Mouse (Mus musculus): ENCODE results near the gene Flvcr1. TPM values are rescaled to one million over a fixed set of nuclear protein-coding genes. Genes with fewer than 3 reads are reported as not detected.

Gene Flvcr1
- polyA plus RNA-seq, 1 experiment from 2014 or later = 2.6 TPM

GRCm38 (mm10) chr1:190974191-190974590 is 51.8 kb downstream of the Flvcr1 start:
- H3K4me1 ChIP-seq (ENCODE audit: insufficient read depth) = peaks cover 13% of the 10 kb centered on the region
- no peak for TF ChIP-seq CTCF (IDR thresholded peaks at IDR 0.05; ENCODE audit: low read depth)
- TF ChIP-seq EP300 (IDR thresholded peaks at IDR 0.05; ENCODE audit: low read depth) = no peak
- H3K27ac ChIP-seq (ENCODE audit: low read depth) = no peak overlapping the region
- no peaks in the 10 kb centered on the region for H3K36me3 ChIP-seq (replicated peaks; ENCODE audit: insufficient read depth, low read length)
- peaks cover 31% of the 10 kb centered on the region for H3K27me3 ChIP-seq (ENCODE audit: insufficient read depth, low read length)
- ATAC-seq (no peak), DNase-seq (no peak)
- WGBS (ENCODE audit: insufficient replicate concordance) = 76% methylated on average over 8 of the region's 8 CpGs
- H3K9me3 ChIP-seq (ENCODE audit: low read length) = no peaks in the 10 kb centered on the region
- no peak overlapping the region for H3K9ac ChIP-seq (replicated peaks)
- no peak overlapping the region for H3K4me3 ChIP-seq (ENCODE audit: low read depth, low read length)
- no peak overlapping the region for H3K4me2 ChIP-seq (ENCODE audit: low read depth, low read length)

GRCm38 (mm10) chr1:190972612-190973192 is 53.3 kb downstream of the Flvcr1 start:
- H3K4me1 ChIP-seq (ENCODE audit: insufficient read depth) = no peaks in the 10 kb centered on the region; the same call in 1 of the 2 replicates
- H3K36me3 ChIP-seq (replicated peaks; ENCODE audit: insufficient read depth, low read length) = no peaks in the 10 kb centered on the region
- H3K4me2 ChIP-seq (ENCODE audit: low read depth, low read length) = no peak overlapping the region
- no peak overlapping the region for H3K4me3 ChIP-seq (ENCODE audit: low read depth, low read length)
- no peaks in the 10 kb centered on the region for H3K9me3 ChIP-seq (ENCODE audit: low read length)
- DNase-seq (no peak), ATAC-seq (no peak)
- peaks cover 17% of the 10 kb centered on the region for H3K27me3 ChIP-seq (ENCODE audit: insufficient read depth, low read length)
- no peak overlapping the region for H3K9ac ChIP-seq (replicated peaks)
- TF ChIP-seq CTCF (IDR thresholded peaks at IDR 0.05; ENCODE audit: low read depth) (no peak), EP300 (IDR thresholded peaks at IDR 0.05; ENCODE audit: low read depth) (no peak)
- H3K27ac ChIP-seq (ENCODE audit: low read depth) = no peak overlapping the region
- WGBS (ENCODE audit: insufficient replicate concordance) = 55% methylated on average over 7 of the region's 7 CpGs

- H3K4me3 ChIP-seq (ENCODE audit: low read depth, low read length) = no peak overlapping the region
- no peaks in the 10 kb centered on the region for H3K36me3 ChIP-seq (replicated peaks; ENCODE audit: insufficient read depth, low read length)
- H3K27ac ChIP-seq (ENCODE audit: low read depth) = no peak overlapping the region
- H3K4me2 ChIP-seq (ENCODE audit: low read depth, low read length) = no peak overlapping the region
- whole genome bisulfite sequencing (ENCODE audit: insufficient replicate concordance) = 50% methylated on average over 14 of the region's 14 CpGs
- TF ChIP-seq CTCF (IDR thresholded peaks at IDR 0.05; ENCODE audit: low read depth) = no peak
- no peak for TF ChIP-seq EP300 (IDR thresholded peaks at IDR 0.05; ENCODE audit: low read depth)
- no peak overlapping the region for H3K9ac ChIP-seq (replicated peaks)
- ATAC-seq (no peak), DNase-seq (no peak)
- H3K27me3 ChIP-seq (ENCODE audit: insufficient read depth, low read length) = peaks cover 9% of the 10 kb centered on the region
- no peaks in the 10 kb centered on the region; the same call in 1 of the 2 replicates for H3K4me1 ChIP-seq (ENCODE audit: insufficient read depth)
- no peaks in the 10 kb centered on the region for H3K9me3 ChIP-seq (ENCODE audit: low read length)
These were observed 54.0 kb downstream of the Flvcr1 start for GRCm38 (mm10) chr1:190971708-190972610.

GRCm38 (mm10) chr1:190968010-190968409 is 57.9 kb downstream of the Flvcr1 start:
- Histone ChIP-seq H3K4me1 (ENCODE audit: insufficient read depth) (no peaks in the 10 kb centered on the region; the same call in 1 of the 2 replicates), H3K9ac (replicated peaks) (no peak overlapping the region), H3K27me3 (ENCODE audit: insufficient read depth, low read length) (no peaks in the 10 kb centered on the region), H3K4me2 (ENCODE audit: low read depth, low read length) (no peak overlapping the region), H3K9me3 (ENCODE audit: low read length) (no peaks in the 10 kb centered on the region), H3K27ac (ENCODE audit: low read depth) (no peak overlapping the region), H3K36me3 (replicated peaks; ENCODE audit: insufficient read depth, low read length) (no peaks in the 10 kb centered on the region), H3K4me3 (ENCODE audit: low read depth, low read length) (no peak overlapping the region)
- WGBS (ENCODE audit: insufficient replicate concordance) = 74% methylated on average over 7 of the region's 7 CpGs
- TF ChIP-seq EP300 (IDR thresholded peaks at IDR 0.05; ENCODE audit: low read depth) (no peak), CTCF (IDR thresholded peaks at IDR 0.05; ENCODE audit: low read depth) (no peak)
- ATAC-seq = peak; percentile 95
- DNase-seq = peak; percentile 55

GRCm38 (mm10) chr1:190964992-190965780 is 60.8 kb downstream of the Flvcr1 start:
- Histone ChIP-seq H3K4me1 (ENCODE audit: insufficient read depth) (no peaks in the 10 kb centered on the region; the same call in 1 of the 2 replicates), H3K9me3 (ENCODE audit: low read length) (no peaks in the 10 kb centered on the region), H3K36me3 (replicated peaks; ENCODE audit: insufficient read depth, low read length) (no peaks in the 10 kb centered on the region), H3K9ac (replicated peaks) (no peak overlapping the region), H3K27me3 (ENCODE audit: insufficient read depth, low read length) (no peaks in the 10 kb centered on the region), H3K4me3 (ENCODE audit: low read depth, low read length) (no peak overlapping the region), H3K27ac (ENCODE audit: low read depth) (no peak overlapping the region), H3K4me2 (ENCODE audit: low read depth, low read length) (no peak overlapping the region)
- WGBS (ENCODE audit: insufficient replicate concordance) = 65% methylated on average over 15 of the region's 15 CpGs
- DNase-seq = peak; percentile 72
- TF ChIP-seq CTCF (IDR thresholded peaks at IDR 0.05; ENCODE audit: low read depth) = no peak
- no peak for TF ChIP-seq EP300 (IDR thresholded peaks at IDR 0.05; ENCODE audit: low read depth)
- peak; percentile 67 for ATAC-seq

- Histone ChIP-seq H3K36me3 (replicated peaks; ENCODE audit: insufficient read depth, low read length) (no peaks in the 10 kb centered on the region), H3K27me3 (ENCODE audit: insufficient read depth, low read length) (no peaks in the 10 kb centered on the region), H3K27ac (ENCODE audit: low read depth) (no peak overlapping the region), H3K4me3 (ENCODE audit: low read depth, low read length) (no peak overlapping the region), H3K4me2 (ENCODE audit: low read depth, low read length) (no peak overlapping the region), H3K9me3 (ENCODE audit: low read length) (no peaks in the 10 kb centered on the region), H3K4me1 (ENCODE audit: insufficient read depth) (no peaks in the 10 kb centered on the region; the same call in 1 of the 2 replicates), H3K9ac (replicated peaks) (no peak overlapping the region)
- no peak for DNase-seq
- no peak for TF ChIP-seq EP300 (IDR thresholded peaks at IDR 0.05; ENCODE audit: low read depth)
- TF ChIP-seq CTCF (IDR thresholded peaks at IDR 0.05; ENCODE audit: low read depth) = no peak
- no peak for ATAC-seq
- 89% methylated on average over 3 of the region's 3 CpGs for WGBS (ENCODE audit: insufficient replicate concordance)
These were observed 63.2 kb downstream of the Flvcr1 start for GRCm38 (mm10) chr1:190962760-190963159.

Measured in liver, postnatal 0 days (tissue).